Mouse (Mus musculus): ENCODE measurements around the gene Tgfbr1. TPM values are rescaled to one million over a fixed set of nuclear protein-coding genes. Genes with fewer than 3 reads are reported as not detected.

The Tgfbr1 gene
- polyA plus RNA-seq, 1 experiment from 2014 or later = 5.4 TPM

DNA sequence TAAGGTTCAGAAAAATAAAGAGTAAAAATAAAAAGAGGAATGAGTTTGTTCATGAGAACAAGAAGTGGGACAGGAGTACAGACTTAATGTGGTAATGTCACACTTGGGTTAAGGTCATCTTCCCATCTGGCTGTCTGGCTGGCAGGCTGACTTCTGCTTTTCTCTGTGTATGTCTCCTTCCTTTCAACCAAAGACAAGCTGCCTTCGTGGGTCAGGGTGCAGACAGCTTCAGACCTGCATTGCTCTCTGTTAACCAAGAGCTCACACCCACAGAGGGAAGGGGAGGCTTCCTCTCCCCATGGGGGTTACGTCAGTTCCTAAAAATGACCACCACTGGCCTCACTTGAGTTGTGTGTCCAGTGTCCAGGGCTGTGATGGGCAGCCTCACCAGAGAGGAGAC lies 37.6 kb upstream of the Tgfbr1 start:
- Histone ChIP-seq H3K9me3 (replicated peaks; ENCODE audit: control insufficient read depth, low read length) (no peaks in the 10 kb centered on the region), H3K4me2 (ENCODE audit: low read depth, low read length) (no peak overlapping the region), H3K4me3 (ENCODE audit: low read depth, low read length) (no peak overlapping the region), H3K9ac (ENCODE audit: low read depth, low read length) (no peak overlapping the region), H3K27ac (ENCODE audit: low read length) (peak overlapping the region; percentile 20; the same call in 1 of the 2 replicates), H3K4me1 (ENCODE audit: control insufficient read depth, low read depth, low read length) (peaks cover 7% of the 10 kb centered on the region), H3K27me3 (ENCODE audit: control insufficient read depth, insufficient read depth, low read depth, low read length) (no peaks in the 10 kb centered on the region), H3K36me3 (ENCODE audit: control insufficient read depth, insufficient read depth) (no peaks in the 10 kb centered on the region)
- 16% methylated on average over 2 of the region's 2 CpGs for WGBS (ENCODE audit: insufficient replicate concordance)
- no peak for ATAC-seq (ENCODE audit: low read depth)

DNA sequence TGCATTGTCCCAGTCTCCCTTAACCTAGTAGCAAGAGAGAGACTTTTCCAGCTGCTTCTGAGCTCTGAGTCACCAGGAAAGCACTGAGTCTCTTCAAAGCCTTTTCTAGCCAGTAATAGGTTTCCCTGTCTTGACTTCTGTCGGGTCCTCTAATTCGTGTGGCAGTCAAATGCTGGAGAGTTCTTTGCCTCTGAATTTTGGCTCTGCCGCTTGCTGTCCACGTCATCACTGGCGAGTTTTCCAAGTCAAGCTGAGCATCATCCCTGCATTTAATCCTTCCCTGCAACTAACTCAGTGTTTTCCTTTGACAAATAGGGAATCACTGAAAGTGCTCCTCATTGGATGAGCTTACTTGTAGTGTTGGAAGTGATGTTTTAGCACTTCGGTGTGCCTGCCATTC lies 36.6 kb upstream of the Tgfbr1 start:
- Histone ChIP-seq H3K9ac (ENCODE audit: low read depth, low read length) (no peak overlapping the region), H3K9me3 (replicated peaks; ENCODE audit: control insufficient read depth, low read length) (no peaks in the 10 kb centered on the region)
- no peak for ATAC-seq (ENCODE audit: low read depth)

DNA sequence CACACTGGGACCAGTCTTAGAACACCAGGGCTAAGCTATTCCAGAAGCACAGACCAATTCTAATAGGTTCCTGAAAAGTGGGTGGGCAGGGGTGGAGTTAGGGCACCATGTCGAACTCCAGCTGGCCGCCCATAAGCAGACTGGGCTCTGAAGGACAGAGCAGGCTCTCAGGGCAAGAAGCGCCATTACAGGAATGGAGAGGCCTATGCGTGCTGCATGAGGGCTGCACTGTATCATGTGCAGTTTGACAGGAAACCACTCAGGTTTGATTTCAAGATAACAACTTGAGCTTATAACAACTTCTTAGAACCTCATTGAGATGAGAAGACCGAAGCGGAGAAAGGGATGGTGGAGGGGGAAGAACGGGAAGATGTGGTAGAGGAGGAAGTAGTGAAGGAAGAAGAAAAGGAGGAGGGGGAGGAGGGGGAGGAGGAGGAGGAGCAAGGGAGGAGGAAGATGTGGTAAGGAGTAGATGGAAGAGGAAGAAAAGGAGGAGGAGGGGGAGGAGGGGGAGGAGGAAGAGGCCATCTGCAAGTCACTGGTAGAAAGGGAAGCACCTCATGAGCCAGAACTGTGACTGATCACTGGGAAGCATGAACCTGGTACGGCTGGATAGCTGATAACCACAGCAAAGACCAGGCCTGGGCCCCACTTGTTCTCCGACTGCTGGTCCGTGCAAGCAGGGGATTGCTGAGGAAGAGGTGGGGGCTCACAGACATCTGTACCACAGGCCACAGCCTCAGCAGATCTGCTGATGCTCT lies 33.3 kb upstream of the Tgfbr1 start:
- Histone ChIP-seq H3K27me3 (ENCODE audit: control insufficient read depth, insufficient read depth, low read depth, low read length) (no peaks in the 10 kb centered on the region), H3K4me2 (ENCODE audit: low read depth, low read length) (peak overlapping the region; percentile 17; the same call in 1 of the 2 replicates), H3K4me3 (ENCODE audit: low read depth, low read length) (no peak overlapping the region), H3K36me3 (ENCODE audit: control insufficient read depth, insufficient read depth) (no peaks in the 10 kb centered on the region), H3K27ac (ENCODE audit: low read length) (peak overlapping the region; percentile 44), H3K9ac (ENCODE audit: low read depth, low read length) (no peak overlapping the region), H3K9me3 (replicated peaks; ENCODE audit: control insufficient read depth, low read length) (no peaks in the 10 kb centered on the region), H3K4me1 (ENCODE audit: control insufficient read depth, low read depth, low read length) (peaks cover 12% of the 10 kb centered on the region)
- peak; percentile 42; the same call in 1 of the 2 replicates for ATAC-seq (ENCODE audit: low read depth)
- WGBS (ENCODE audit: insufficient replicate concordance) = 32% methylated on average over 10 of the region's 10 CpGs

More for the DNA sequence above, 36.6 kb upstream of the Tgfbr1 start:
- WGBS (ENCODE audit: insufficient replicate concordance) = 66% methylated on average over 6 of the region's 6 CpGs
- peaks cover 3% of the 10 kb centered on the region; the same call in 1 of the 2 replicates for H3K4me1 ChIP-seq (ENCODE audit: control insufficient read depth, low read depth, low read length)
- no peak overlapping the region for H3K27ac ChIP-seq (ENCODE audit: low read length)
- no peak overlapping the region for H3K4me3 ChIP-seq (ENCODE audit: low read depth, low read length)
- no peaks in the 10 kb centered on the region for H3K36me3 ChIP-seq (ENCODE audit: control insufficient read depth, insufficient read depth)
- no peak overlapping the region for H3K4me2 ChIP-seq (ENCODE audit: low read depth, low read length)
- H3K27me3 ChIP-seq (ENCODE audit: control insufficient read depth, insufficient read depth, low read depth, low read length) = no peaks in the 10 kb centered on the region

GRCm38 (mm10) chr4:47322315-47322714 lies 30.7 kb upstream of the Tgfbr1 start:
- 58% methylated on average over 3 of the region's 3 CpGs for WGBS (ENCODE audit: insufficient replicate concordance)
- peaks cover 12% of the 10 kb centered on the region for H3K4me1 ChIP-seq (ENCODE audit: control insufficient read depth, low read depth, low read length)
- no peak overlapping the region for H3K9ac ChIP-seq (ENCODE audit: low read depth, low read length)
- H3K4me3 ChIP-seq (ENCODE audit: low read depth, low read length) = no peak overlapping the region
- H3K9me3 ChIP-seq (replicated peaks; ENCODE audit: control insufficient read depth, low read length) = no peaks in the 10 kb centered on the region
- no peak overlapping the region for H3K4me2 ChIP-seq (ENCODE audit: low read depth, low read length)
- H3K36me3 ChIP-seq (ENCODE audit: control insufficient read depth, insufficient read depth) = no peaks in the 10 kb centered on the region
- ATAC-seq (ENCODE audit: low read depth) = no peak
- H3K27me3 ChIP-seq (ENCODE audit: control insufficient read depth, insufficient read depth, low read depth, low read length) = no peaks in the 10 kb centered on the region
- no peak overlapping the region for H3K27ac ChIP-seq (ENCODE audit: low read length)

- WGBS (ENCODE audit: insufficient replicate concordance) = 21% methylated on average over 1 of the region's 1 CpGs
- Histone ChIP-seq H3K27me3 (ENCODE audit: control insufficient read depth, insufficient read depth, low read depth, low read length) (no peaks in the 10 kb centered on the region), H3K9me3 (replicated peaks; ENCODE audit: control insufficient read depth, low read length) (no peaks in the 10 kb centered on the region), H3K4me2 (ENCODE audit: low read depth, low read length) (no peak overlapping the region), H3K9ac (ENCODE audit: low read depth, low read length) (no peak overlapping the region), H3K27ac (ENCODE audit: low read length) (no peak overlapping the region), H3K4me1 (ENCODE audit: control insufficient read depth, low read depth, low read length) (peaks cover 9% of the 10 kb centered on the region), H3K36me3 (ENCODE audit: control insufficient read depth, insufficient read depth) (no peaks in the 10 kb centered on the region), H3K4me3 (ENCODE audit: low read depth, low read length) (no peak overlapping the region)
- ATAC-seq (ENCODE audit: low read depth) = peak; percentile 16; the same call in 1 of the 2 replicates
These were observed 28.8 kb upstream of the Tgfbr1 start for GRCm38 (mm10) chr4:47324206-47324605.

- Histone ChIP-seq H3K27ac (ENCODE audit: low read length) (no peak overlapping the region), H3K36me3 (ENCODE audit: control insufficient read depth, insufficient read depth) (no peaks in the 10 kb centered on the region), H3K9me3 (replicated peaks; ENCODE audit: control insufficient read depth, low read length) (no peaks in the 10 kb centered on the region), H3K4me3 (ENCODE audit: low read depth, low read length) (no peak overlapping the region), H3K9ac (ENCODE audit: low read depth, low read length) (no peak overlapping the region), H3K27me3 (ENCODE audit: control insufficient read depth, insufficient read depth, low read depth, low read length) (no peaks in the 10 kb centered on the region), H3K4me2 (ENCODE audit: low read depth, low read length) (no peak overlapping the region), H3K4me1 (ENCODE audit: control insufficient read depth, low read depth, low read length) (peaks cover 9% of the 10 kb centered on the region)
- 58% methylated on average over 3 of the region's 3 CpGs for WGBS (ENCODE audit: insufficient replicate concordance)
- no peak for ATAC-seq (ENCODE audit: low read depth)
These were observed 25.2 kb upstream of the Tgfbr1 start for GRCm38 (mm10) chr4:47327782-47328181.

GRCm38 (mm10) chr4:47329285-47329684 lies 23.7 kb upstream of the Tgfbr1 start:
- WGBS (ENCODE audit: insufficient replicate concordance) = 18% methylated on average over 1 of the region's 1 CpGs
- no peak for ATAC-seq (ENCODE audit: low read depth)
- H3K27me3 ChIP-seq (ENCODE audit: control insufficient read depth, insufficient read depth, low read depth, low read length) = no peaks in the 10 kb centered on the region
- no peaks in the 10 kb centered on the region for H3K9me3 ChIP-seq (replicated peaks; ENCODE audit: control insufficient read depth, low read length)
- peaks cover 4% of the 10 kb centered on the region for H3K4me1 ChIP-seq (ENCODE audit: control insufficient read depth, low read depth, low read length)
- no peaks in the 10 kb centered on the region for H3K36me3 ChIP-seq (ENCODE audit: control insufficient read depth, insufficient read depth)
- H3K9ac ChIP-seq (ENCODE audit: low read depth, low read length) = no peak overlapping the region
- H3K27ac ChIP-seq (ENCODE audit: low read length) = no peak overlapping the region
- no peak overlapping the region for H3K4me3 ChIP-seq (ENCODE audit: low read depth, low read length)
- no peak overlapping the region for H3K4me2 ChIP-seq (ENCODE audit: low read depth, low read length)

DNA sequence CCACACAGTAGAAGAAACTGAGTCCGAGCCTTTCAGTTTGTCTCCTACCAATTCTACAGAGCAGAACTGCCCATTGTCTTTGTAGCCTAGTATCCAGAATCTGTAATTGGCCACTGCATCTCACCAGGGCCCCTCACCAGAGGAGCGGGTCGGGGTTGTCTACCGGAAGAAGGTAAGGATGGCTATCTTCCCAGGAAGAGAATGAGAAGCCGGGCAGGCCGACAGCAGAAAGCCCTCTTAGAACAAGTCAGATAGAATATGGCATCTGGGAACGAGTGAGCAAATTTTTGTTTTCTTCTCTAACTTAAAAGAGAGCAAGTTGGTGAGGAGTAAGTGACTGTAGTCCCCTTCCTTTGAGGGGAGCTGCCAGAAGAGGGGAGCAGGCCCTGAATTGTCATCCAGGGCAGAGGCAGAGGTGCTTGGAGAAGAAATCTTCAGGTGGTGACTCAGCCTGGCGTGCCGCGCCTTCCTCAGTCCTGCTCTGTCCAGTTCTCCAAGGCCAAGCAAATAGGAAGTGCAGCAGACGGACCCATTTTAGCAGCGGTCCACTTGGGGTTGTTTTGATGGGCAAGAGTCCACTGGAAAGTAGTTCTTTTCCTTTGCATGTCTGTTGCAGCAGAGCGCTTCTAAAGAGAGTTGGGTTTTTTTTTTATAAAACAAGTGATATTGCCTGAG lies 22.5 kb upstream of the Tgfbr1 start:
- Histone ChIP-seq H3K9ac (ENCODE audit: low read depth, low read length) (no peak overlapping the region), H3K4me1 (ENCODE audit: control insufficient read depth, low read depth, low read length) (no peaks in the 10 kb centered on the region), H3K9me3 (replicated peaks; ENCODE audit: control insufficient read depth, low read length) (no peaks in the 10 kb centered on the region), H3K36me3 (ENCODE audit: control insufficient read depth, insufficient read depth) (no peaks in the 10 kb centered on the region), H3K27me3 (ENCODE audit: control insufficient read depth, insufficient read depth, low read depth, low read length) (no peaks in the 10 kb centered on the region), H3K27ac (ENCODE audit: low read length) (no peak overlapping the region), H3K4me3 (ENCODE audit: low read depth, low read length) (no peak overlapping the region), H3K4me2 (ENCODE audit: low read depth, low read length) (no peak overlapping the region)
- ATAC-seq (ENCODE audit: low read depth) = no peak
- 76% methylated on average over 13 of the region's 13 CpGs for WGBS (ENCODE audit: insufficient replicate concordance)

GRCm38 (mm10) chr4:47332812-47333343 lies 20.1 kb upstream of the Tgfbr1 start:
- Histone ChIP-seq H3K9ac (ENCODE audit: low read depth, low read length) (no peak overlapping the region), H3K4me1 (ENCODE audit: control insufficient read depth, low read depth, low read length) (no peaks in the 10 kb centered on the region), H3K27ac (ENCODE audit: low read length) (no peak overlapping the region), H3K27me3 (ENCODE audit: control insufficient read depth, insufficient read depth, low read depth, low read length) (no peaks in the 10 kb centered on the region), H3K36me3 (ENCODE audit: control insufficient read depth, insufficient read depth) (no peaks in the 10 kb centered on the region), H3K9me3 (replicated peaks; ENCODE audit: control insufficient read depth, low read length) (no peaks in the 10 kb centered on the region), H3K4me2 (ENCODE audit: low read depth, low read length) (no peak overlapping the region), H3K4me3 (ENCODE audit: low read depth, low read length) (no peak overlapping the region)
- no peak for ATAC-seq (ENCODE audit: low read depth)
- 64% methylated on average over 6 of the region's 6 CpGs for WGBS (ENCODE audit: insufficient replicate concordance)

Data from liver, embryonic 16.5 days (tissue).